Mouse (Mus musculus) heart, postnatal 14 days (tissue): ENCODE measurements at regions not wholly inside any gene's neighbourhood (a gene's known extent, or its start where the extent isn't known, plus 50 kb on each side); places are given as distances from the start of the nearest gene placed in this dataset.
"Not testable (repeated sequence)": the region's sequence is repeated elsewhere in the genome, so short reads cannot be mapped to it uniquely, and the experiment has no call there.

Experiments
- DNase-seq, 2 experiments: peaks; one replicate each; pipeline ENCODE4 v3.0.0; 2021 to 2022
- intact Hi-C: fragments of 180-260 bp; cut with DNase I; formaldehyde crosslinking; loops from one replicate; pipeline ENCODE4 v1.15.1; 2025

DNA sequence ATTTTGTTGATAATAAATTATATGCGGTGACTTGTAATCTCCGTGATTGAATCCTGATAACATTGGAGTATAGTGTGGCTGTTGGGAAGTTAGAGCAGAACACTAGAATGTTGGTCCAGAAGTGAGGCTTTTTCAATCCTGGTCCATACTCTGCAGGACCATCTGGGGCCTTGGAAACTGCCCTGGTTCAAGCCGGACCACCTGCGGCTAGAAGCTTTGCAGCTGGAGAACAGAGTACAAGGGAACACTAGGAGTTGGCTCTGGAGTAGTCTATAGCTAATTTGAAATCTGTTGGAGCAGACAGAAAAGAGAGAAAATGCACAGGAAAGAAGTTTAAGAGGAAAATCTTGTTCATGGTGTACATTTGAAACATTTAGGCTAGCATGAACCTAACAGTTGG, 79.0 kb downstream of the Casp12 start:
- no peak for DNase-seq

DNA sequence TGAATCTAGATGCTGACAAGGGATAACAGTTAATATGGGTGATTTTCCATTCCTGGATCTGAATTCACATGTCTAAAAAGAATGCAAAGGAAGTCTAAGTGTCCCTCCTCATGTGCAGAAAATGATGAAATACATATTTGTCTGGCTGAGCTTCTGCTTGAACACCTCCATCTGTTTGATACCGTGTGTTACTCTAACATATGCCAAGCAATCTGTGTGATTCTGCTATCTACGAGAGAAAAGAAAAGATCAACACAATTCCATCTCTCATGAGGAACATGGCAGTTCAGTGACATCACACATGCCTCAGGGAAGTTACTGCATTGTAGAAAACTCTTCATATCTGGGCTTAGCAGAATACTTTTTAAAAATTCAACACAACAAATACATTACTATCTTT, 103.0 kb downstream of the Casp12 start:
- intact Hi-C loops, result no loop called here
- DNase-seq, result no peak

More for the DNA sequence above, 79.0 kb downstream of the Casp12 start:
- intact Hi-C loops, result no loop called here

DNA sequence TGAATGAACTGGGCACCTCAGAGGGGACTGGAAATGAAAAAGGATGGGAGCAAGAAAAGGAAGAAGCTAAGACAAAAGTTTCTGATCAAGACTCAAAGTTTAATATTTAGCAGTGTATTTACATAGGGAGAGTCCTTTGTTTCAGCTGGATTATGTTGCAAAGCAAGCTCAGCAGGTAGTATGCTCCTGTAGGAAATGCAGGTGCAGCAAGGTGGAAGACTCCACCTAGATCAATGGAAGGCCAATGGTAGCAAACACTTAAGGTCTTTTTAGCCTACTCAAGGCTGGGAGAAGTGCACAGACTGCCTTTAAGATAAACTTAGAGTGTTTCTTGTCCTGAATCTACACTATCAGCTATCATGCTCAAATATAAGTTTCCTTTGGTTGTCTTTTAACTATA, 111.4 kb downstream of the Casp12 start:
- DNase-seq, result no peak

DNA sequence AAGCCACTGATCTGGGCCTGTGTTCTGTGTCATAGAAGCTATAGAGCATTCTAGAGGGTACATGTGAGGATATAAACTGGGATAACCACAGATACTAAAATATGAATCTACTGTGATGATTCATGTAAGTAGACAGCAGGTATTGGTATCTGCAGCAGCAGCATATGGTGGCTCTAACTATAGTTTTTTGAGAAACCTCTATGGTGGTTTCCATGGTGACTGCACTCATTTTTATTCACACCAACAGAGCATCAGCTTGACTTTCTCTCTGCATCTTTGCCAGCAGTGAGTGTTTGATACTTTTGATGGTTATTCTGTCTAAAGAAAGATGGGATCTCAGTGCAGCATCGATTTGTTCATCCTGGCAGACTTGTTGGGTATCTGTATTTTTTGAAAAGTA, 126.8 kb downstream of the Casp12 start:
- intact Hi-C loops, result no loop called here
- no peak for DNase-seq

More for the DNA sequence above, 111.4 kb downstream of the Casp12 start:
- intact Hi-C loops, result no loop called here

DNA sequence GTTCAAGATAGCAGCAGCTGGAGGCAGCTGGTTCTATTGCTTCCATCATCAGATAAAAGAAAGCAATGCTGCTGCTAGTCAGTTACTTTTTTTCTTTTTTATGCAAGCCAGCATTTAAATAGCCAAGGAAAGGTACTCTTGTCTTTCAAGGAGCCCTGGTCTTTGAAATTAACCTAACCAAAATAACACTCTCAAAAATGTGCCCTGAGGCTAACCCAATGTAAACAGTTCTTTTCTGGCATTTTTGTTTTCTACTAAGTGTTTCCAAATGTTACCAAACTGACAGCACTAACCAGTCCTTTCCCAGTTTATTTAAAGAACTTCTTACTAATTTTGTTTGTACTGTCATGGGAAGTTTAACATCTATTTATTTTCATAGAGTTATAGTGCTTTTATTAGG, 129.0 kb downstream of the Casp12 start:
- DNase-seq, result no peak
- intact Hi-C loops, result no loop called here

DNA sequence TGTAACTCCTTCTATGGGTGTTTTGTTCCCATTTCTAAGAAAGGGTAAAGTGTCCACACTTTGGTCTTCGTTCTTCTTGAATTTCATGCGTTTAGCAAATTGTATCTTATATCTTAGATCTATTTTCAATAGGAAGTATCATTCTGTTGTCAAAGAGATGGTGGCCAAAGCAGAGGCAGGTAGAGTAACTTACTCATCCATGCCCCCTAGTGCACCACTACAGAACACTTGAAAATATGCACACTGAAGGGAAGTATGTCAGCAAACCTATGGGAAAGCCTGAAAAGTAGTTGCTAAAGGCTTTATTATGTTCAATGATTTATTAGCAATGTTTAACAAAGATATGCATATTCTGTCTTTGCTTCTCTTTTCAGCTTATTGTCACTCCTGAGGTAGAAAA, 140.0 kb downstream of the Casp12 start:
- DNase-seq, result no peak
- intact Hi-C loops, result no loop called here

DNA sequence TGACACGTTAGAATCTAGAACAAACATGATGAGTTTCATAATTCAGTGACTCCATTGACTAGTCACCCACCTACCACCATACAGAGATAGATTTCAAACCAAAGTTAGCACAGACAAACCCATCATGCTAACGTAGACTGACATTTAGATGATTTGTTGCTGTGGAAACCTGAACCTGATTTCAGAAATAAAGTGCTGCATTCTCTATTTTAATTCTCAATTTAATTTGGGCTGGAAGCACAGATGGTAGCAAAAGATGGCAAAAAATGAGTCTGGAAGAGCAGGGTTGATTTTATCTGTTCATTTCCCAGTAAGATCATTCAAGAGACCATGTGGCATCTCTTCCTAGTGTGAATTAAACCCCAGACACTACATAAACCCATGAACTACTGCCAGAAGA, 151.6 kb downstream of the Casp12 start:
- no peak for DNase-seq
- intact Hi-C loops, result no loop called here

DNA sequence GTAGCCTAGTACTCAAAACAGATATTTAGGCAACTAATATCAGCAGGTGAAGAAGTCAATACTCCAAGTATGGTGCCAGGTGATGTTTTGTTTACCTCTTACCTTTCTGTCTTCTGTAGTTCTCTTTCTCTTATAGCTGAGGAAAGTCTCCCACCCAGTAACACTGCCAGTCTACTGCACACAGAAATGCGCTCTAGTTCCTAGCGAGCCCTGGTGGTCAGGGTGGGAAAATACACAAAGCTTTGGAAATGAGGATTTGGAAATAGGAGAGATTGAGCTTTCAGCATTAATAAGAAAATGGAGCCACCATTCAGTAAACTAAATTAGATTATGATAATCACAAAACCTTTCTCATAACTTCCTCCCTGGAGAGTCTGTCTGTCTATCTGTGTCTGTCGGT, 153.1 kb downstream of the Casp12 start:
- intact Hi-C loops, result no loop called here
- DNase-seq, result no peak

DNA sequence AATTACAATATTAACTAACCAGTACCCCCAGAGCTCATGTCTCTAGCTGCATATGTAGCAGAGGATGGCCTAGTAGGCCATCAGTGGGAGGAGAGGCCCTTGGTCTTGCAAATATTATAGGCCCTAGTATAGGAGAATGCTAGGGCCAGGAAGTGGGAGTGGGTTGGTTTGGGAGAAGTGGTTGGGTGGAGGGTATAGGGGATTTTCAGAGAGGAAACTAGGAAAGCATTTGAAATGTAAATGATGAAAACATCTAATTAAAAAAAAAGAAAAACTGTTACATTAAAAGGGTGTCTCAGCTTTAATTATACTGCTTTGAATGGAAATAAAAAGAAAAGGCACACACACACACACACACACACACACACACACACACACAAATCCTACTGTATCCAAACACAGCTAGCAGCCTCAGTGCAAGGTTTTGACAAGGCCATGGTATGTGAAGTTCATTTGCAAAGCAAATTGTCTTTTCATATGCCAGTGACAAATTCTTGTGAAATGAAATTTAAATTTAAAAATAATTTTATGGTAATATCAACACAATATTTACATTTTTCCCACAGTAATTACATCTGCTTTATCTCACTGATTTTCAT, 180.6 kb downstream of the Casp12 start:
- DNase-seq, result no peak
- intact Hi-C loops, result no loop called here

DNA sequence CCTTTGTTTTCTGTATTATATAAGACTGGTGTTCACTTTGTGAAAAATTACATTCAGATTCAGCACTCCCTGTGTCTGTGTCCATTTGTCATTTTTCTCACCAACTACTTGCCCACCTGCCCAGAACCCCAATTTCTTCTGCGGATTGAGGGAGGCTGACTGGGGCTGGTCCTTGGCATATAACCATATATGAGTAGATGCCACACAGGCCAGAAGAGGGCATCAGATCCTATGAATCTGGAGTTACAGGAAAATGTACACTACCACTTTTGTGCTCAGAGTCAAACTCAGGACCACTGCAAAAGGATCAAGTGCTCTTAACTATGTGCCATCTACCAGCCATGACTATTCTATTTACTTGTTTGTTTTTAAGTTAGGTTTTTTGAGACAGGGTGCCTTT, 197.4 kb downstream of the Casp12 start:
- intact Hi-C loops, result no loop called here
- no peak for DNase-seq

DNA sequence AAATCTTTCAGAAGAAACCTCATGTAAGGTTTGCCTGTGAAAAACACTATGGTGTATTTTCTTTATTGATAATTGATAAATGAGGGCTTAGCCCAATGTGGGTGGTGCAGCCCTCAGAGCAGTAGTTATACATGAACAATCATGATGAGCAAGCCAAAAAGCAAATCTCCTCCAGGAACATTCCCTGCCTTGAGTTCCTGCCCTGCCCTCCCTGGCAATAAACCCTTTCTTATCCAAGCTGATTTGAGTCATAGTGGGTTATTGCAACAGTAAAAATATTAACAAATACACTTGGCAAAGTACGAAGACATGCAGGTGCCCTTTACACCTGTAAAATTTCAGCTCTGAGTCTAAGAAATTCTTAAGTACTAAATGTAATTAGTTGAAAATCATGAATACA, 229.8 kb downstream of the Casp12 start:
- intact Hi-C loops, result no loop called here
- no peak for DNase-seq

DNA sequence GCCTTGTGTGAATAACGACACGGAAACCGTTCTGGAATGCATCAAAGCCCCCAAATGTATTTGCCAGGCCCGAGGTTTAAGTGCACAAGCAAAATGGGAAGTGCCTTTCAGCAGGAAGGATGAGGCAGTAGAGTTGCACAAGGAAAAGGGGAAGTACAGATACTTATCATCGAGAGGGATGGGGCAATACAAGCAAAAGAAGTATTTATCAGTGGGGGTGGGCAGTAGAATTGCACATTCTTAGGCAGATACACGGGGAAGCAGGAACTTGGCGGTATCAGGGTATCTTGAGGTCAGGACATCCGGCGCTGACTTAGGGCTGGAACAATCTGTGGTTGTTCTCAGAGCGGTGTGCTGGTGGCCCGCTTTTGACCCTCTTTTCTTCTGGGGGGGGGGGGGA, 232.9 kb downstream of the Casp12 start:
- intact Hi-C loops, DNase-seq: not testable (repeated sequence)

DNA sequence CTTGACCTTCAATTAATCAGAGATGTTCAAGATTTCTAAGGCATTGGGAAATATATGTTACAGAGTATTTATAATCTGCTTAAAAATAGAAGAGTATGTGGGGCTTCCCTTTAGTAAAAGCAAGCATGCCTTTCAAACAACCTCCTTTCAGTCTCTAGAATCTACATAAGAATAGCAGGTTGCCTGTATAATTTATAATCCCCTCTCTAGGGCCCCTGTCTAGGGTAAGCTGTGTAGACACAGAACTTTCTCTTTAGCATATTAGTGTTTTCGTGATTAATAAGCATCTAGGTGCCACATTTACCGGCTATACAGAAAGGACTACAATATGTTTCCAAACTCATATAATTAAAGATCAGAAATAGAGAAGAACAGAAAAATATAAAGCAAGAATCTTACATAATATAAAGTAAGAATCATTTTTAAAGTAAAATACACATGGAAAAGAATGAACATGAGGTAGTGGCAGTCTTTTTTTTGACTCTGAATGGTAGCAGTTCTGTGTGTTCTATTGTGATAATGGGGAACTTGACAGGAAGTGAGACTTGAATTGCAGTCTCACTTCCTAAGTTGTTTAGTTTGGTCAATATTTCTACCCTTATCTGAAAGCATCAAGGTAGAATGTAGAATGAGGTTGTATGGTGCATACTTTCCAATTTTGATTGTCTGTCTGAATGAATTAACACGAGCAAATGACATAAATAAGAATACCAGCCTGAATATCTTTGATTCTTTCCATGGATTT, 250.8 kb downstream of the Casp12 start:
- DNase-seq, result no peak
- intact Hi-C loops, result no loop called here

DNA sequence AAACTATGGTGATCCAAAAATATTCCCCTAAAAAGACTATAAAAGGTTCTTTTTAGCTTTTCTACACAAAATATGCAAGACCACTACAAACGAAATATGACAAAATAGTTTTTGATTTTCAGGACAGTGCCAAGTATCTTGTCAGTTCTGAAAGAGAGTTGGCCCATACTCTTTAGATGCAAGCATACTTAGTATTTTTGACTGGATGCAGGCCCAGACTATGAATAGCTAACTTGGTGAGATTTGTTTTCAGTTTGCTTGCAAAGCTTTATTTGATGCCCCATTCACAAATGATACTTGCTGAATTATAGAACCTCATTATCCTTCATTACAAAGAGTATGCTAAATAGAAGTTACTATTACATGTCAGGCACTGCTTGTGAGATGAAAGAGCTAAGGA, 258.8 kb downstream of the Casp12 start:
- intact Hi-C loops, result no loop called here
- no peak for DNase-seq

DNA sequence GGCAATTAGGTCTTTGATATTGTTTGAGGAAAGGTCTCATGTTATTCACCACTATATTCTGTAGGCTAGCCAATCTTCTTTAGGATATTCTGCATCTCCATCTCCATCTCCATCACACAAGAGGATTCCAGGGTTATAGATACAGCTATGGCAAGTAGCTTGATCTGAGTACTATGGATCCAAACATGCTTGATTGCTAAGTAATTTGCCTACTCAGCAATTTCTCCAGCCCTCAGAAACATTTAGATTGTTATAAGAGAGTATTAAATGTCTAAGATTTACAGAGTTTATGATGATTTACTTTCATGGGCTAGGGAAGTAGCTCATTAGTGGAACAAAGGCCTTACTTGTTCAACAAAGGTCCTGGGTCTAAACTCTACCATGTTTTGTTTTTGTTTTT, 259.8 kb downstream of the Casp12 start:
- intact Hi-C loops, result no loop called here
- DNase-seq, result no peak

DNA sequence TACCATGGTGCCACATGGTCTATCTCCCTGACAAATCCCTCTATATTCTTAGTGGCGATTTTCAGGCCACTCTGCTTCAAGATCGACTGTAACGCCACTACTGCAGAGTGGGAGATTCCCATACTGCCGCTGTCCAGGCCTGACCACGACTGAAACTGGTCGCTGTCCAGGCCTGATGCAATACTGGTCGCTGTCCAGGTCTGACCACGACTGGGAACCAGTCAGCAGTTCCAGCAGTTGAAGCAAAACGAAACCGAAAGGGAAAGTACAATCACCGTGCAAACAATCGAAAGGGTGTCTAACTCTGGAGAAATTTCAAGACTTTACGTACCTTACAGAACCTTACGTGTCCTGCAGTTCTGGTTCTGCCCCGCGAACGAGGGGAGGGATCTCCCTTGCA, 271.5 kb downstream of the Casp12 start:
- intact Hi-C loops, result no loop called here
- DNase-seq, result no peak

DNA sequence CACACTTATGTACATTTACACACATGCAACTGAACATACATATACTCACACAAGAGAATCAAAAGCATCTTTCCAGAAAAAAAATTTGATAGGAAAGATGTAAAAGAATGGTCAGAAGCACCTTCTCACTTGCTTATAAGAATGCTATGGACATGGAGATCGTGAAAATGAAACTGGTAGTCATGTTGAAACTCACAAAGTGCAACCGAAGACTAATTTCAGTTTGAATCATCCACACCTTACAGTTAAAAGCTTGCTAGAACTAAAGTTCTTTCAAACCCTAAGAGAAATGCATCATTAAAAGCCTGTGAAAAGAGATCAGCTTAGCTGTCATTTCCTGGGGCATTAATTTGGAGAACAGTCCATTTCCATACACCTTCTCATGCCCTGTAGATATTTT, 278.2 kb downstream of the Casp12 start:
- intact Hi-C loops, result no loop called here
- DNase-seq, result no peak

DNA sequence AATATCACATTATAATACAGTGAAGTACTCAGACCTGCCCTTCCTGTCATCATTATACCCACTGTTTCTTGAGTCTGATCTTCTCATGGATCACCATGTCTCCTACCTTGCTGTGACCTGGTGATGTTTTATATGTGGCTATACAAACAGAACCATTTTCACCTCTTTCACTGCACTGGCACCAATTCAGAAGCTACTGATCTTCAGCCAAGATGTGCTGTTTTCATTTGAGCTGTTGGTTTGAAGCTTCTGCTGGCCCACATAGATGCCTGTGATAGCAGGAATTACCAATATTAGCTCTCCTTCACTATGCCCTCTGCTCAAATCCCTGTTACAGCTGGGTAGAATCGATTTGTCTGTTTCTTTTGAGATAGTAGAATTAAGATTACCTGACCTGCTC, 282.3 kb downstream of the Casp12 start:
- no peak for DNase-seq
- intact Hi-C loops, result no loop called here

DNA sequence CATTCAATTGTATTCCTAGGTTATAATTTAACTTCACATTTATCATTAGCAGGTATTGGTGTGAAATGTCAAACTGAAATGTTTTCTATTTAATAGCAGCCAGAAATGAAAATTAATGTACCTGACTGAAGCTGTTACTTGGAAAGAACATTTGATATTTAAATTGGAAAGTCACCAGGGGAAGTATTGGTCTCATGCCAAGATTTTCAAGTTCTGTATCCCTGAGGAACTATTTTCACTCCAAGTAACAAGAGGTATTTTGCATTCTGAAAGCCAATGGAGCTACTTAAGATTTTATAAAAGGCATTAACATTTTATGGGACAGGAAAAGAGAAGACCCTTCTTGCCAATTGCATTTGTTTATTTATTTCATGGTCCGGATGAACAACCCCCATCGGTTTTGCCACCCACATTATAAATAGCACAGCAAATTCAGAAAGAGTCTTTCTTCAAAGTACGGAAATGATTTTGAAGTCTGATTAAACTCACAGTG, 289.3 kb downstream of the Casp12 start:
- no peak for DNase-seq
- intact Hi-C loops, result no loop called here

DNA sequence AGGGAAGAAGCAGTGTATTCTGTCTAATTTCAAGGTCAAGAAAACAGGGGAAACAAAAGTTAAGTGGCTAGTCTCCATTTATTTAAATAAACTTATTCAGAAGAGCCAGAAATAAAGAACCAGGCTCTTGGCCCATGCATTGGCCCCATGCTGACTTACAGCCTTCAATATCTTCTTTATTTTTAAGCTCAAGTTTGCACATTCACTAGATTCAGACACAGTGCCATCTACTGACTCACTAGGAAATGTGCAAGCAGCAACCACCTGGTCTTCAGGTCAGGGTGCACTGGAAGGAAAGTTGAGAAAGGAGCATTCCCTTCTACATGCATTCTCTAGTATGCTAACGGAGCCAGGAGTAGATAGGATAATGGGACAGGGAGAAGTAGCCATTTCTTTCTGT, 289.7 kb downstream of the Casp12 start:
- intact Hi-C loops, result no loop called here
- peak in 1 of 2 experiments; percentile 1 for DNase-seq

DNA sequence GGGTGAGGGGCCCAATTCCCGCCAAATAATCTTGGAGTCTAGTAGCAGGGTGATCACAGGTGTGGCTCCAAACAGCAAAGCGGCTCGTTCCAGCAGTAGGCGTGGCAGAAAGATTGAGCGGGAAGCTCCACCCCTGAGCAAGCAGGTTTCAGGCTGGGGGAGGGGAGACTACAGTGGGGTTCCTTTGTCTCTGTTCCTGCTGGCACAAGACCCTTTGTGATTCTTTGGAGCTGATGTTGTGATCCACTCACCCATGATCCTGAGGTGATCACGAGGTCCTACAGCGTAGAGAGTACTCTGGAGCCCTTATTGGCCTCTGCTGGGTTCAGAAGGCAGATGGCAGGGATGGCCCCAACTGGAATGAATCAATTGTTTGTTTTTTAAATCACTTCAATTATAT, 318.7 kb downstream of the Casp12 start:
- no peak for DNase-seq
- intact Hi-C loops, result no loop called here

DNA sequence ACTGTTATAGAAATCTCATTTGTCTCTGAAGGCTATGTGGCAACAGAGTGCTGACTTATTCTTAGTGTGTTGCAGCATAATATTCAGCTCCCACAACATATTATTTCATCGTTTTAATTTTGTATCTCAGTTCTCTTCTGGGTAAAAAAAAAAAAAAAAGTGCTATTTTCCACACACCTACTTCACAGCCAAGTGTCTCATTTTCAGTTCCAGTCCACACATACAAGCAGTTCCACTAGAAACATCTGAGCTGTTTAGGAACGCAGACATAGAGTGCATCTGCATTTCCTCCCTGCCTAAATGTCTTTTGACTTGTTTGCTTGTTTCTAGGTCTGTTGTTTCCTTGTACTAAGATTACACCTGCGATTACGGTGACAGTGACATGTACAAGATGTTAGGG, 328.3 kb downstream of the Casp12 start:
- DNase-seq, result no peak
- intact Hi-C loops, result no loop called here

DNA sequence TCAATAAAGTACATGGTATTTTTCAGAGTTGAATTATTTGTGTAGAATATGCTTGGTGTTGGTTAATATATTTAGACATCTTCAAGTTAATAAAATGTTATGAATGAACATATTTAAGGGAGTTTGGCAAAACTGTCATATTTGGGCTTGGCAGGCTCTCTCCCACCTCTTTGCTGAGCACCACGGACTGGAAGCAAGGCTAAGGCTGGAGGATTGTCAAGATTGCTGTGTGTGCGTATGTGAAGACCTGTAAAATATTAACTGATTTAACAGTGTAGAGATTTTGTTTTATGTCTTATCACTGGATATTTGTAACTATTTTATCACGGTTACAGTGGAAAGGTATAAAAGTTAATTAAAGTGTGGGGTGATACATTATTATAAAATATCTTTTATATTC, 363.3 kb downstream of the Casp12 start:
- DNase-seq, result no peak
- intact Hi-C loops, result no loop called here
